Mouse (Mus musculus) cerebellum, adult 2 months (tissue): ENCODE measurements around the gene Ptgr1. TPM values are rescaled to one million over a fixed set of nuclear protein-coding genes. Genes with fewer than 3 reads are reported as not detected.

Experiments used
- DNase-seq, 2 experiments: peaks; one replicate each; pipeline ENCODE4 v3.0.0; 2021
- H3K27ac ChIP-seq: fragments of 200-500 bp; 2 replicates; pipeline ENCODE4 v1.5.1; 2012; ENCODE audit warnings: low read length, control low read depth, inconsistent platforms; ENCODE audit not compliant: insufficient read depth
- H3K27me3 ChIP-seq: fragments of 200-500 bp; 2 replicates; pipeline ENCODE4 v1.6.1; 2012; ENCODE audit warnings: inconsistent platforms, mild to moderate bottlenecking, low read length, moderate library complexity; ENCODE audit not compliant: control insufficient read depth, insufficient read depth
- H3K4me1 ChIP-seq: fragments of 200-500 bp; 2 replicates; pipeline ENCODE4 v1.6.1; 2011; ENCODE audit warnings: low read length; ENCODE audit not compliant: control insufficient read depth, insufficient read depth
- H3K4me3 ChIP-seq: fragments of 200-500 bp; replicated peaks from 2 replicates; pipeline ENCODE3; 2011; ENCODE audit warnings: mild to moderate bottlenecking, low read depth, low read length, control low read depth; ENCODE audit not compliant: insufficient read depth
- CTCF ChIP-seq: fragments of 200-500 bp; IDR thresholded peaks from 2 replicates; pipeline ENCODE4 v1.5.1; 2011; ENCODE audit warnings: low read depth, mild to moderate bottlenecking, control low read depth, low read length, moderate library complexity, borderline replicate concordance; ENCODE audit not compliant: insufficient read depth
- POLR2A ChIP-seq: fragments of 200-500 bp; IDR thresholded peaks from 2 replicates; pipeline ENCODE4 v1.6.1; 2011; ENCODE audit warnings: low read length, control low read depth, borderline replicate concordance; ENCODE audit not compliant: insufficient read depth
- WGBS: fragments of 180-500 bp; shearing (Covaris S2); methylation state at CpG from one replicate; pipeline ENCODE4 v1.1.7; 2018; 5-methylcytosine and 5-hydroxymethylcytosine counted together
- polyA plus RNA-seq: library from polyadenylated mRNA; depleted of rRNA; stranded (reverse); fragments of >200 nt; gene quantifications from 2 replicates; pipeline ENCODE4 v1.2.3, GENCODE M21; 2012

Gene Ptgr1
- polyA plus RNA-seq, 1 experiment, result 1.1 TPM

DNA sequence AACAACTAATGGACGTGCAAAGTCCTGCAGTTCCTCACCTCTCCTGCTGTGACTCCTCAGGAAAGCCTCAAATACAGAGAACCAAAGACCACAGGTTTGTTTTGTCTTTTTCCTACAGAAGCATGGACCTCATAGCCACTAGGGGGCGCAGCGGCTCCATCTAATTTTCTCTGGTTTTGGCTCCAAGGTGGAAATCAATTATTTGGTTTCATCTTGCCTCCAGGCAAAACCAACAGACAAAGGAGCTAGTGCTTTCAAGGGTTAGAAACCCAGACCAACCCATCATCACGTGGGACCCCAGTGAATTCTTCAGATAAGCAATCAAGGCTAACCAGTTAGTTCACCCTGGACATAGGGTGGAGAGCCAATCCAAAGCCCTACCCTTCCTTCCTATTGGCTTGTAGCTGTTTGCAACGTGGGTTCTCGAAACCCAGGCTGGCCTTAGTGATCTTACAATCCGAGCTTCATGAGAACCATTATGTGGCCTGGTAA, 1.7 kb downstream of the Ptgr1 start:
- Histone ChIP-seq H3K4me1 (no peaks in the 10 kb centered on the region; the same call in 1 of the 2 replicates), H3K27ac (no peak overlapping the region), H3K27me3 (no peaks in the 10 kb centered on the region; the same call in none of the 2 replicates), H3K4me3 (no peak overlapping the region)
- DNase-seq, result peak; percentile 50 to 72
- 16% methylated on average over 7 of the region's 7 CpGs for WGBS
- no peak for TF ChIP-seq POLR2A
- TF ChIP-seq CTCF, result peak; percentile 62

DNA sequence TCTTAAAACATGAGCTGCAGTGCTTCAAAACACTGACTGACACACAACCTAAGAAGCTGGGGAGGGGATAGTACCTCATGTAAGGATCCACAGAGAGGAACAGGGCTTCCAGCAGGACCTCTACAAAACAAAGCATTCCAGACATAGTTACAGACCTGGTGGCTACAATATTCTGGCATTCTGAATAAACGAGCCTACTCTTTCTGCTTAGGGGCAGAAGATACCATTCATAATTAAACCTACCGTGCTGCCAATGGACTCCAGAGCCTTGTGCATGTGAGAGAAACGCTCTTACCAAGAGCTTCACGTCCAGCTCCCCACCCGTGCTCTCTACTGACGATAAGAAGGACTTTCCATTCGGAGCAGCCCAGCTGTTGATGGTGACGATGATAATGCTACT, 4.1 kb downstream of the Ptgr1 start:
- no peak for DNase-seq
- WGBS, result 88% methylated on average over 8 of the region's 8 CpGs
- Histone ChIP-seq H3K4me1 (no peaks in the 10 kb centered on the region), H3K4me3 (no peak overlapping the region), H3K27ac (no peak overlapping the region), H3K27me3 (no peaks in the 10 kb centered on the region; the same call in none of the 2 replicates)
- TF ChIP-seq CTCF, result no peak
- no peak for TF ChIP-seq POLR2A

DNA sequence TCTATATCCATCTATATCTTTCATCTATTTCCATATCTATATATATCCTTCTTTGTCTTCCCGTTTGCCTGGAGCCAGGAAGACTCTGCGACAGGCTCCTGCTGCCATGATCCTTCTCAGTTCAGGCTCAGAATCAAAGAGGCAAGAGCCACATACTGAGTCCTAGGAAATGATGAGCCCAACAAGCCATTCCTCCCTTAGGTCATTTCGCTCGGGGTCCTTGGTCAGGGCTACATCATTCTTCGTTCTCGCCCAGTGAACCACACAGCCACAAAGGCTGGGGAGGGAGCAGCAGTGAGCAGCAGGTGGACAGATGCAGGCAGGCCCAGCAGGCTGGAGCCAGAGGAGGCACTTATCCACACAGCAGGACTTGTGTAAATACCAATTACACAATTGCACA, 5.5 kb downstream of the Ptgr1 start:
- H3K4me3 ChIP-seq, result no peak overlapping the region
- no peaks in the 10 kb centered on the region for H3K27me3 ChIP-seq
- no peak for DNase-seq
- TF ChIP-seq CTCF (no peak), POLR2A (no peak)
- 71% methylated on average over 6 of the region's 6 CpGs for WGBS
- H3K4me1 ChIP-seq, result no peaks in the 10 kb centered on the region
- H3K27ac ChIP-seq, result no peak overlapping the region

- TF ChIP-seq CTCF (no peak), POLR2A (no peak)
These were observed 11.2 kb downstream of the Ptgr1 start for GRCm38 (mm10) chr4:58975711-58976110.

GRCm38 (mm10) chr4:58970678-58971077, 16.2 kb downstream of the Ptgr1 start:
- 42% methylated on average over 4 of the region's 4 CpGs for WGBS
- no peaks in the 10 kb centered on the region for H3K27me3 ChIP-seq

More at GRCm38 (mm10) chr4:58975711-58976110, 11.2 kb downstream of the Ptgr1 start:
- DNase-seq, result no peak
- WGBS, result 89% methylated on average over 5 of the region's 5 CpGs
- Histone ChIP-seq H3K4me3 (no peak overlapping the region), H3K27me3 (no peaks in the 10 kb centered on the region), H3K4me1 (no peaks in the 10 kb centered on the region), H3K27ac (no peak overlapping the region)

DNA sequence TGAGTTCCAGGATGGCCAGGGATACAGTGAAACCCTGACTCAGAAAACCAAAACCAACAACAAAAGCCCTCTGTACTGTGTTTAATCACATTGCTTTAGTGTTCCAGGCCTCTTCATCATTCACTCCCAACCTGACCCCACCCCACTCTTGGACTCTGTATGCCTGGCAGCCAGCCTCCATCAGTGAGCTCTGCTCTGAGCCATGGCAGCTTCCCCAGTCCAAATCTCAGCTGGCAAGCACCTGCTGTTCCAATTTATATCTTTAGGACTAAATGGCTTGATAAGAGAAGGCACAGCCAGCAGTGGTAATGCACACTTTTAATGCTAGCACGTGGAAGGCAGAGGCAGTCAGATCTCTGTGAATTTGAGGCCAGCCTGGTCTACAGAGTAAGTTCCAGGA, 21.8 kb downstream of the Ptgr1 start:
- Histone ChIP-seq H3K27me3 (no peaks in the 10 kb centered on the region), H3K4me3 (no peak overlapping the region), H3K27ac (no peak overlapping the region), H3K4me1 (no peaks in the 10 kb centered on the region)
- no peak for DNase-seq
- TF ChIP-seq CTCF (no peak), POLR2A (no peak)
- 57% methylated on average over 1 of the region's 1 CpGs for WGBS

More at GRCm38 (mm10) chr4:58970678-58971077, 16.2 kb downstream of the Ptgr1 start:
- TF ChIP-seq POLR2A (no peak), CTCF (no peak)
- Histone ChIP-seq H3K4me1 (no peaks in the 10 kb centered on the region), H3K4me3 (no peak overlapping the region), H3K27ac (no peak overlapping the region)
- DNase-seq, result no peak

DNA sequence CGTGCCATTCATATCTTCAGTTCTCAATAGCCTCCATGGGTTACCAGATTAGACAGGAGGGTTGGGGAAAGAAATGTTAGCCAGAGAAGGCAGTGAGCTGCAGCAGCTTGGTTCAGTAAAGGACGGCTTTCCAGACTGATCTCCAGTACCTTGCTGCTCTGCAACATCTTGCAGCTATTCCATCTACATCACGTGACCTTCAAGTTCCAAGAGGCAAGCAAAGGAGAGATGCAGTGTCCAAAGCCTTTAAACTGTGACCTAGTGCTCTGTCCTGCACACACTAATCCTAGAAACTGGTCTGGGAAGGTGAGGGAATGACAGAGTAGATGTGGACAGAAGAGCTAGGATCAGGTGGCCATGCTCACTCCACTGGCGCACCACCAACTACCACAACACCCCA, 23.6 kb downstream of the Ptgr1 start:
- no peak for TF ChIP-seq POLR2A
- no peak for TF ChIP-seq CTCF
- Histone ChIP-seq H3K4me1 (no peaks in the 10 kb centered on the region), H3K27ac (no peak overlapping the region), H3K4me3 (no peak overlapping the region), H3K27me3 (no peaks in the 10 kb centered on the region)
- no peak for DNase-seq
- 95% methylated on average over 4 of the region's 4 CpGs for WGBS

GRCm38 (mm10) chr4:58961719-58962118, 25.2 kb downstream of the Ptgr1 start:
- TF ChIP-seq POLR2A (no peak), CTCF (no peak)
- H3K4me1 ChIP-seq, result no peaks in the 10 kb centered on the region
- DNase-seq, result no peak
- no peaks in the 10 kb centered on the region for H3K27me3 ChIP-seq
- H3K4me3 ChIP-seq, result no peak overlapping the region
- 94% methylated on average over 15 of the region's 15 CpGs for WGBS
- H3K27ac ChIP-seq, result no peak overlapping the region

DNA sequence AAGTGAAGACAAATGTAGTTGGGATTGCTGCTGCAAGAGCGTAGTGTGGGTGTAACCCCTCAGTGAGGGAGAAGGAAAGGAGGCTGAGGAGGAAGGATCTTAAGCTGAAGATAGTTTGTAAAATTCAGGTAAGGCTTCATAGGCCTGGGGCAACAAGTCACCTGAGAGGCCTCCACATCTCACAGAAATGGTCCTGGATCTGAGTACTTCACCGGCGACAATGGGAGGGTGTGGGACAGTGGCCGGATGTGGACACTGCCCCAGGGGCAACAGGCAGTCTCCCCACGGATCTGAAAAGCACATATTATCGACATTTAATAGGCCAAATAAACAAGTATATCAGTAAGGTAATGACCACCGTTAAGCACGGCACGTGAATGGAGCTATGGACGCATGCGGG, 34.3 kb downstream of the Ptgr1 start:
- WGBS, result 92% methylated on average over 11 of the region's 11 CpGs
- no peak overlapping the region for H3K4me3 ChIP-seq
- TF ChIP-seq CTCF (no peak), POLR2A (no peak)

More for the DNA sequence above, 34.3 kb downstream of the Ptgr1 start:
- H3K4me1 ChIP-seq, result no peaks in the 10 kb centered on the region
- DNase-seq, result no peak
- no peak overlapping the region for H3K27ac ChIP-seq
- no peaks in the 10 kb centered on the region for H3K27me3 ChIP-seq
